Mouse (Mus musculus) liver, postnatal 0 days (tissue): Measurements from ENCODE around the gene Pparg. TPM values are rescaled to one million over a fixed set of nuclear protein-coding genes. Genes with fewer than 3 reads are reported as not detected.

Experiments
- ATAC-seq: fragments of 200-750 bp; cut with Nextera tagmentation; 2 replicates; pipeline ENCODE4 v1.8.0; 2017; ENCODE audit warnings: mild to moderate bottlenecking, moderate library complexity
- DNase-seq: peaks from one replicate; pipeline ENCODE4 v3.0.0-alpha.2; 2016
- H3K27ac ChIP-seq: fragments of 300-500 bp; sonication (generic); 2 replicates; pipeline ENCODE4 v1.5.1; 2014; ENCODE audit warnings: antibody characterized with exemption, moderate library complexity, mild to moderate bottlenecking, low read depth
- H3K27me3 ChIP-seq: fragments of 300-500 bp; sonication (generic); 2 replicates; pipeline ENCODE4 v1.6.1; 2014; ENCODE audit warnings: low read length, control low read depth, mixed read lengths; ENCODE audit not compliant: insufficient read depth
- H3K36me3 ChIP-seq: fragments of 300-500 bp; sonication (generic); replicated peaks from 2 replicates; pipeline ENCODE4 v1.6.1; 2014; ENCODE audit warnings: mild to moderate bottlenecking, control low read depth, low read length, moderate library complexity, mixed read lengths; ENCODE audit not compliant: insufficient read depth
- H3K4me1 ChIP-seq: fragments of 300-500 bp; sonication (generic); 2 replicates; pipeline ENCODE4 v1.6.1; 2014; ENCODE audit warnings: antibody characterized with exemption, mild to moderate bottlenecking, control low read depth; ENCODE audit not compliant: insufficient read depth
- H3K4me2 ChIP-seq: fragments of 300-500 bp; sonication (generic); 2 replicates; pipeline ENCODE4 v1.6.1; 2014; ENCODE audit warnings: low read depth, mild to moderate bottlenecking, low read length, moderate library complexity, mixed read lengths
- H3K4me3 ChIP-seq: fragments of 300-500 bp; sonication (generic); 2 replicates; pipeline ENCODE4 v1.5.1; 2014; ENCODE audit warnings: low read depth, low read length
- H3K9ac ChIP-seq: fragments of 300-500 bp; sonication (generic); replicated peaks from 2 replicates; pipeline ENCODE4 v1.6.1; 2014; ENCODE audit warnings: mild to moderate bottlenecking, moderate library complexity
- H3K9me3 ChIP-seq: fragments of 300-500 bp; sonication (generic); 2 replicates; pipeline ENCODE4 v1.6.1; 2016; ENCODE audit warnings: mild to moderate bottlenecking, control low read depth, low read length, mixed read lengths
- CTCF ChIP-seq: sonication (generic); IDR thresholded peaks from 2 replicates; pipeline ENCODE4 v1.5.1; 2016; ENCODE audit warnings: antibody characterized with exemption, low read depth
- EP300 ChIP-seq: IDR thresholded peaks from 2 replicates; pipeline ENCODE4 v1.6.1; 2016; ENCODE audit warnings: antibody characterized with exemption, low read depth, mild to moderate bottlenecking
- WGBS: fragments of 180-500 bp; shearing (Covaris S2); extraction: QIAGEN DNeasy Blood & Tissue Kit; methylation state at CpG from one replicate; pipeline ENCODE4 v1.1.7; 2014; ENCODE audit not compliant: insufficient replicate concordance; 5-methylcytosine and 5-hydroxymethylcytosine counted together
- polyA plus RNA-seq: library from polyadenylated mRNA; unstranded; fragments of >200 nt; fragmentation: Nextera tagmentation; extraction: Ambion mirVana; gene quantifications from 2 replicates; pipeline ENCODE4 v1.2.1, GENCODE M21; 2015

Pparg gene
- polyA plus RNA-seq, 1 experiment from 2014 or later = 4.9 TPM

GRCm38 (mm10) chr6:115477081-115477695, 116.4 kb downstream of the Pparg start:
- Histone ChIP-seq H3K9me3 (no peaks in the 10 kb centered on the region), H3K9ac (no peak overlapping the region), H3K4me2 (no peak overlapping the region), H3K4me1 (peaks cover 22% of the 10 kb centered on the region), H3K4me3 (no peak overlapping the region), H3K27ac (no peak overlapping the region; the same call in 1 of the 2 replicates), H3K27me3 (no peaks in the 10 kb centered on the region), H3K36me3 (no peaks in the 10 kb centered on the region)
- no peak for DNase-seq
- TF ChIP-seq EP300 = no peak
- no peak for TF ChIP-seq CTCF
- WGBS = 49% methylated on average over 7 of the region's 7 CpGs
- no peak for ATAC-seq

- Histone ChIP-seq H3K27ac (peak overlapping the region; percentile 83), H3K9me3 (no peaks in the 10 kb centered on the region), H3K9ac (no peak overlapping the region), H3K27me3 (no peaks in the 10 kb centered on the region), H3K4me1 (peaks cover 22% of the 10 kb centered on the region), H3K4me3 (no peak overlapping the region), H3K4me2 (peak overlapping the region; percentile 42; the same call in 1 of the 2 replicates), H3K36me3 (no peaks in the 10 kb centered on the region)
- TF ChIP-seq EP300 = no peak
- TF ChIP-seq CTCF = no peak
- no peak for DNase-seq
- peak; percentile 41 for ATAC-seq
Observed at GRCm38 (mm10) chr6:115479963-115480321, 119.2 kb downstream of the Pparg start.

- DNase-seq (peak; percentile 52), ATAC-seq (peak; percentile 89)
- TF ChIP-seq EP300 (no peak), CTCF (no peak)
- Histone ChIP-seq H3K4me2 (peak overlapping the region; percentile 42), H3K27me3 (no peaks in the 10 kb centered on the region), H3K4me1 (peaks cover 22% of the 10 kb centered on the region), H3K36me3 (no peaks in the 10 kb centered on the region), H3K9me3 (no peaks in the 10 kb centered on the region), H3K9ac (no peak overlapping the region), H3K27ac (peak overlapping the region; percentile 83), H3K4me3 (no peak overlapping the region)
- WGBS = 16% methylated on average over 5 of the region's 5 CpGs
Observed at GRCm38 (mm10) chr6:115480322-115481017, 119.7 kb downstream of the Pparg start.

- no peak for ATAC-seq
- no peak overlapping the region for H3K9ac ChIP-seq
Observed at GRCm38 (mm10) chr6:115481018-115481354, 120.2 kb downstream of the Pparg start.

GRCm38 (mm10) chr6:115481603-115482002, 120.9 kb downstream of the Pparg start:
- Histone ChIP-seq H3K27me3 (no peaks in the 10 kb centered on the region), H3K4me1 (peaks cover 18% of the 10 kb centered on the region), H3K4me3 (no peak overlapping the region), H3K27ac (no peak overlapping the region), H3K9me3 (no peaks in the 10 kb centered on the region), H3K4me2 (no peak overlapping the region), H3K9ac (no peak overlapping the region), H3K36me3 (no peaks in the 10 kb centered on the region)
- no peak for ATAC-seq
- 40% methylated on average over 3 of the region's 3 CpGs for WGBS
- no peak for DNase-seq
- no peak for TF ChIP-seq EP300
- no peak for TF ChIP-seq CTCF

More at GRCm38 (mm10) chr6:115481018-115481354, 120.2 kb downstream of the Pparg start:
- Histone ChIP-seq H3K4me1 (peaks cover 22% of the 10 kb centered on the region), H3K4me3 (no peak overlapping the region), H3K4me2 (no peak overlapping the region), H3K36me3 (no peaks in the 10 kb centered on the region), H3K27ac (peak overlapping the region; percentile 83; the same call in 1 of the 2 replicates), H3K9me3 (no peaks in the 10 kb centered on the region), H3K27me3 (no peaks in the 10 kb centered on the region)
- 21% methylated on average over 1 of the region's 1 CpGs for WGBS
- no peak for DNase-seq
- TF ChIP-seq EP300 = no peak
- TF ChIP-seq CTCF = no peak

- no peaks in the 10 kb centered on the region for H3K36me3 ChIP-seq
- no peak for ATAC-seq
- no peak for DNase-seq
- 40% methylated on average over 6 of the region's 6 CpGs for WGBS
- no peaks in the 10 kb centered on the region for H3K27me3 ChIP-seq
- peaks cover 4% of the 10 kb centered on the region for H3K4me1 ChIP-seq
- H3K9ac ChIP-seq = no peak overlapping the region
- no peak overlapping the region for H3K4me2 ChIP-seq
- no peak overlapping the region for H3K4me3 ChIP-seq
- H3K27ac ChIP-seq = no peak overlapping the region
- no peak for TF ChIP-seq EP300
- TF ChIP-seq CTCF = no peak
- H3K9me3 ChIP-seq = no peaks in the 10 kb centered on the region
Observed at GRCm38 (mm10) chr6:115485635-115486034, 124.9 kb downstream of the Pparg start.
